Mouse (Mus musculus) heart, embryonic 11.5 days (tissue): Measurements from ENCODE around the gene Slc30a5. TPM values are rescaled to one million over a fixed set of nuclear protein-coding genes. Genes with fewer than 3 reads are reported as not detected.

Source experiments
- ATAC-seq: fragments of 200-750 bp; cut with Nextera tagmentation; replicated peaks from 2 replicates; pipeline ENCODE4 v1.8.0; 2017; ENCODE audit warnings: moderate library complexity; ENCODE audit not compliant: insufficient number of reproducible peaks, low FRiP score, low TSS enrichment
- H3K27ac ChIP-seq: fragments of 300-500 bp; sonication (generic); 2 replicates; pipeline ENCODE4 v1.5.1; 2014; ENCODE audit warnings: mild to moderate bottlenecking, low read depth, low read length
- H3K27me3 ChIP-seq: fragments of 300-500 bp; sonication (generic); 2 replicates; pipeline ENCODE4 v1.6.1; 2014; ENCODE audit warnings: mild to moderate bottlenecking, low read length, mixed read lengths; ENCODE audit not compliant: control insufficient read depth, insufficient read depth
- H3K36me3 ChIP-seq: fragments of 300-500 bp; sonication (generic); 2 replicates; pipeline ENCODE4 v1.6.1; 2014; ENCODE audit warnings: mild to moderate bottlenecking, low read length, moderate library complexity, mixed read lengths; ENCODE audit not compliant: control insufficient read depth, insufficient read depth
- H3K4me1 ChIP-seq: fragments of 300-500 bp; sonication (generic); 2 replicates; pipeline ENCODE4 v1.6.1; 2014; ENCODE audit warnings: low read length; ENCODE audit not compliant: control insufficient read depth, insufficient read depth
- H3K4me2 ChIP-seq: fragments of 300-500 bp; sonication (generic); 2 replicates; pipeline ENCODE4 v1.6.1; 2014; ENCODE audit warnings: mild to moderate bottlenecking, moderate library complexity
- H3K4me3 ChIP-seq: fragments of 300-500 bp; sonication (generic); 2 replicates; pipeline ENCODE4 v1.5.1; 2014; ENCODE audit warnings: low read depth, low read length
- H3K9ac ChIP-seq: fragments of 300-500 bp; sonication (generic); 2 replicates; pipeline ENCODE4 v1.6.1; 2014; ENCODE audit warnings: mild to moderate bottlenecking, low read depth, low read length, moderate library complexity
- H3K9me3 ChIP-seq: fragments of 300-500 bp; sonication (generic); replicated peaks from 2 replicates; pipeline ENCODE4 v1.6.1; 2016; ENCODE audit warnings: low read length; ENCODE audit not compliant: control insufficient read depth
- WGBS: fragments of 180-500 bp; shearing (Covaris S2); extraction: QIAGEN DNeasy Blood & Tissue Kit; methylation state at CpG from one replicate; pipeline ENCODE4 v1.1.7; 2014; ENCODE audit not compliant: insufficient replicate concordance; 5-methylcytosine and 5-hydroxymethylcytosine counted together
- polyA plus RNA-seq: library from polyadenylated mRNA; unstranded; fragments of >200 nt; fragmentation: Nextera tagmentation; extraction: Ambion mirVana; gene quantifications from 2 replicates; pipeline ENCODE4 v1.2.1, GENCODE M21; 2014

The Slc30a5 gene
- polyA plus RNA-seq, 1 experiment from 2014 or later, result 37.7 TPM

DNA sequence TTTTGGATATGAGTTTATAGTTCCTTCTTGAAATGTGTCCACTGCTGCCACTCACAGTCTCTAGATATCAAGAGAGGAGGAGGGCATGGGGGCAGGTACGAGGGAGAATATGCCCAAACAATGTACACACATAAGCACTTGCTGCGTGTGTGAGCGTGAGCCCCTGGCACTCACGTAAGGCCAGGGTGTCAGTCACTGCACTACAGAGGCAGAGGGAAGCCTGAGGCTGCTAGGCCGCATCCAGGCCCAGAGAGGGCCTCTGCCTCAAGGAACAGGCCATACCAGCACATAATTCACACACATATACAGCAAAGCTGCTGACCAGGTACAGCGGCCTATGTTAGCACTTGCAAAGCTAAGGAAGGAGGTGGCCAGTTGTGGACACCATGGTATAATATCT lies 2.1 kb downstream of the Slc30a5 start:
- Histone ChIP-seq H3K4me3 (no peak overlapping the region), H3K9ac (no peak overlapping the region)

DNA sequence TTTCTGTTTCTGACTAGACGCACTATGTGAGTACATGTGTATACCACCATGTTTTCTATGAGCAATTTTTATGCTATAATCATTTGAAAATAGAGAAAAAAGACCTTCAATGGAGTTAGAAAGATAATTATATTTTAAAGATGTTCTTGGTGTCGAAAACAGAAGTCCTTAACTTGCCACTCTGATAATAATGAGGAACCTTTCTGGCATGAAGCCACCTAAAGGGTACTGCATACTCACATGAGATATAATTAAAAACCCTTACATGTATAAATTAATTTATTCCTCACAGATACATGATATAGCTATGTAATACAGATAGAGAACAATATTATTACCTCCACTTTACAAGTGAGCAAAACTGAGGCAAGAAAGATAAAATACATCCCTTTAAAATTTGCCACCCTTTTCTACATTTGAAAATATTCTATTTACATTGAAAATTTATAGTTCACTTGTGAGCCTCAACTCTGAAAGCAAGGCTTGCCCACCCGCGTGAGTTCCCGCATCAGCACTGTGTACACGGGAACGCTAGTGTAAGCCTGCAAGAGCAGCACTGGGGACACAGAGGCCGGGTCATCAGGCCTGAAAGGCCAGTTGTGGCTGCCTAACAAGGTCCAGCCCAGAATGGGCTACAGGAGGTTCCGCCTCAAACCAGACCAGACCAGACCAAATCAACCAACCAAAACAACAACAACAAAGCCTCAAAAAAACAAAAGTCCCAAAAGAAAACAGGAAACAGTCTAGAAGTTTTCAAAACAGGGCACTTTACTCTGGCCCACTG lies 7.4 kb downstream of the Slc30a5 start:
- Histone ChIP-seq H3K4me1 (no peaks in the 10 kb centered on the region; the same call in 1 of the 2 replicates), H3K4me2 (no peak overlapping the region), H3K27ac (no peak overlapping the region), H3K36me3 (peaks cover 21% of the 10 kb centered on the region), H3K9me3 (no peaks in the 10 kb centered on the region), H3K27me3 (no peaks in the 10 kb centered on the region), H3K4me3 (no peak overlapping the region), H3K9ac (no peak overlapping the region)
- WGBS, result 93% methylated on average over 9 of the region's 9 CpGs
- no peak for ATAC-seq

More for the DNA sequence above, 2.1 kb downstream of the Slc30a5 start:
- WGBS, result 86% methylated on average over 6 of the region's 6 CpGs
- no peak for ATAC-seq
- Histone ChIP-seq H3K36me3 (peaks cover 2% of the 10 kb centered on the region; the same call in 1 of the 2 replicates), H3K27me3 (no peaks in the 10 kb centered on the region), H3K9me3 (no peaks in the 10 kb centered on the region), H3K4me2 (peak overlapping the region; percentile 89), H3K4me1 (peaks cover 10% of the 10 kb centered on the region), H3K27ac (no peak overlapping the region)

DNA sequence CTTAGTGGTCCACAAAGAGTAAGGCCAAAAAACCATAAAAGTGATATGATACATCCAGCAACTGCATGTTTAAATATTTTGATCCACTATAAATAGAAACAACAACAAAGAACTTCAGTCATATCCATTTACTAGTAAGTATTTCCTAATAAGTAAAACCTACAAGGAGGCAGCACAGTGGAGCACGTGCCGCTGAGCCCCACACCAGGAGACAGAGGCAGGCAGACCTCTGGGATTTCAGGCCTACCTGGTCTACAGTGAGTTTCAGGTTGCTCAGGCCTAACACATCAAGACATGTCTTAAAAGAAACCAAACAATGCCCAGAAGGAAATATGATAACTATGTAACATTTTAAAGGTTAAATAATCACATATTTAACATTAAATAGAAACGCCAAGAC lies 8.3 kb downstream of the Slc30a5 start:
- 92% methylated on average over 3 of the region's 3 CpGs for WGBS
- Histone ChIP-seq H3K4me2 (no peak overlapping the region), H3K4me1 (no peaks in the 10 kb centered on the region), H3K36me3 (peaks cover 25% of the 10 kb centered on the region), H3K9me3 (no peaks in the 10 kb centered on the region), H3K27me3 (no peaks in the 10 kb centered on the region), H3K4me3 (no peak overlapping the region), H3K9ac (no peak overlapping the region), H3K27ac (no peak overlapping the region)
- ATAC-seq, result no peak

DNA sequence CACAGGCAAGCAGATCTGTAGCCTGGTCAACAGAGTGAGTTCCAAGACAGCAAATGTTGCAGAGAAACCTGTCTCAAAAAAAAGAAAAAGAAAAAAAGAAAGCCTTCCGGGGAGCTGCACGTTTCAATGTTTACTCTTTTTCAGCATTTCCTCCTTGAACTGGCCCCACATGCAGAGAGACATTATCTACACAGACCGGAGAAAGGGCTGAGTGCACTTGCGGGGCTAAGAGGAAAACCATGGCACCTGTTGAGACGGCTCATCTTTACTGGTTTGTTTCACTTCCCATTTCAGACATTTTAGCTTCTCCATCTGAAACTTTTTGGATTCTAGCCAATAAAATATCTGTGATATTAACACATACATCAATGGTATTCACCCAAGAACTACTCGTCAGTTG lies 8.9 kb downstream of the Slc30a5 start:
- no peak for ATAC-seq
- H3K27me3 ChIP-seq, result no peaks in the 10 kb centered on the region
- no peaks in the 10 kb centered on the region for H3K4me1 ChIP-seq
- no peak overlapping the region for H3K27ac ChIP-seq
- H3K4me2 ChIP-seq, result no peak overlapping the region
- WGBS, result 89% methylated on average over 6 of the region's 6 CpGs
- H3K36me3 ChIP-seq, result peaks cover 25% of the 10 kb centered on the region
- no peak overlapping the region for H3K9ac ChIP-seq
- H3K9me3 ChIP-seq, result no peaks in the 10 kb centered on the region
- no peak overlapping the region for H3K4me3 ChIP-seq

DNA sequence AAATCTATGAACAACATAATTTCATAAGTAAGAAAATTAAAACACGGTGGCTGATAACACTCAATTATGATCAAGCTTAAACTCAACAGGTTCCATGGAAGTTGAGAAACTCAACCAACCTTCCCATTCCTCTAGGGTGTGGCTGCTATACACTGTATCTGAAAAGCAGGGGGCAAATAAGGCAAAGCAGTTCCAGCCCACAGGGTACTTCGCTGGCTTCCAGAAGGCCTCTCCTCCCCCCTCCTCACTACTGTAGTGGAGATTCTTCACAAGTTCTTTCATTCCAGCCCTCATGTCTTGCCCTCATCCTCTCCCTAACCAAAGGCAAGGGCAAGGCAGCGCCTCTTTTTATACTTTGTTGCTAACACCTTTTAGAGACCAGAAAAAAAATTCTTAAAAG lies 9.4 kb downstream of the Slc30a5 start:
- Histone ChIP-seq H3K9ac (no peak overlapping the region), H3K4me3 (no peak overlapping the region), H3K27me3 (no peaks in the 10 kb centered on the region), H3K36me3 (peaks cover 28% of the 10 kb centered on the region), H3K27ac (no peak overlapping the region), H3K4me1 (no peaks in the 10 kb centered on the region), H3K4me2 (no peak overlapping the region), H3K9me3 (no peaks in the 10 kb centered on the region)
- WGBS, result 92% methylated on average over 3 of the region's 3 CpGs
- ATAC-seq, result no peak

DNA sequence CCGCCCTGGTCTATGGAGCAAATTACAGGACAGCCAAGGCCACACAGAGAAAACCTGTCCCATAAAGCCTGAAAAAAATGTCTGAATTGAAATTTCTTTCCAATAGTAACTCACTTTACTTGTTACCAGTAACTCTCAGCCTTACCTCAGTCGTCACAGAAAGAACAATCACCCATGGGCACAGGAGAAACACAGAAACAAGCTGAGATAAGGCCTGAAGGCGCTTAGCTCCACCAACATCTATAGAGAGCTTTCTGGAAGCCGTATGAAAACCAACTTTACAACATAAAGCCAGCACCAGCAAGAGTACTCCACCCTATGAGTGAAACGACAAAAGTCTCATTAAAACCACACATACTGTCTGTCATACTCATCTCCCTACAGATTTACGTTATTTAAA lies 18.8 kb downstream of the Slc30a5 start:
- no peak overlapping the region for H3K4me2 ChIP-seq
- H3K4me3 ChIP-seq, result no peak overlapping the region
- peaks cover 16% of the 10 kb centered on the region for H3K36me3 ChIP-seq
- no peak overlapping the region for H3K9ac ChIP-seq
- H3K9me3 ChIP-seq, result no peaks in the 10 kb centered on the region
- no peaks in the 10 kb centered on the region for H3K4me1 ChIP-seq
- ATAC-seq, result no peak
- no peak overlapping the region for H3K27ac ChIP-seq
- 93% methylated on average over 6 of the region's 6 CpGs for WGBS
- H3K27me3 ChIP-seq, result no peaks in the 10 kb centered on the region

DNA sequence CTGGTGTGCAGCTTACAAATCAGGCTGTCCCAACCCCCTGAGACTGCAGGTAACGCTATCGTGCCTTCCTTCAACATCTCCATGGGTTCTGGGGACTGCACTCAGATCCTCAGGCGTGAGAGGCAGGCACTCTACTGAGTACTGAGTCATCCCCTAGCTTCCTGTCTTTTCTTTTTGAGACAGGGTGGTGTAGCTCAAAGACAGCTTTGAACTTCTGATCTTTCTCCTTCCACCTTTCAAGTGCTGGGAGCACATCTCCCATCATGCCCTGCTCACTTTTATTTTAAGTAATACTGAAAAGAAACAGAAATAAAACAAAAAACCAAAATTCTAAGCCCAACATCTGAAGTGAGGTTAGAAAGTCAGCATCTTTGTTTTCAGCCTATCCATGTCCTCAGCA lies 27.5 kb downstream of the Slc30a5 start:
- WGBS, result 97% methylated on average over 3 of the region's 3 CpGs
- no peaks in the 10 kb centered on the region; the same call in 1 of the 2 replicates for H3K9me3 ChIP-seq
- ATAC-seq, result no peak

DNA sequence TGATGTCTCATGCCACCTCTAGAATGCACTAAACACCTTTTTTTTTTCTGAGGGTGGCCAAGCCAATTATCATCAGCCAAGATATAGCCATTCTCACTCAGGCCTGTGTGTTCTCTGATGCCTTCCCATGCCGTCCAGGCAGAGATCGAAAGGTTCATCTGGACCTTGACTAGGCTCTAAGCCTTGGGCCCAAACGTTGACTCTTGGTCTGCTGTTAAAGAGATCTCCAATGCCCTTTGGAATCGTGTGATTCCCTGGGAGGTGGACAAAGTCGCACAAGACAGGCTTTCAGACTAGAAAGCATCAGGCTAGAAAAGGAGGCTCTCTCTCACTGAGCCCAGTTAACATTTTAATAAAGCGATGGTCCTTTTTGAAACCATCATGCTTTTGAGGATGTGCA lies 36.1 kb downstream of the Slc30a5 start:
- no peak overlapping the region for H3K4me2 ChIP-seq
- no peaks in the 10 kb centered on the region for H3K27me3 ChIP-seq
- H3K4me3 ChIP-seq, result no peak overlapping the region
- no peaks in the 10 kb centered on the region for H3K4me1 ChIP-seq
- WGBS, result 83% methylated on average over 6 of the region's 6 CpGs
- no peaks in the 10 kb centered on the region for H3K9me3 ChIP-seq
- peaks cover 2% of the 10 kb centered on the region; the same call in 1 of the 2 replicates for H3K36me3 ChIP-seq
- no peak for ATAC-seq
- no peak overlapping the region for H3K9ac ChIP-seq
- H3K27ac ChIP-seq, result no peak overlapping the region

More for the DNA sequence above, 27.5 kb downstream of the Slc30a5 start:
- no peaks in the 10 kb centered on the region for H3K27me3 ChIP-seq
- no peaks in the 10 kb centered on the region for H3K4me1 ChIP-seq
- no peak overlapping the region for H3K27ac ChIP-seq
- H3K36me3 ChIP-seq, result peaks cover 41% of the 10 kb centered on the region
- no peak overlapping the region for H3K4me3 ChIP-seq
- H3K4me2 ChIP-seq, result no peak overlapping the region
- no peak overlapping the region for H3K9ac ChIP-seq

DNA sequence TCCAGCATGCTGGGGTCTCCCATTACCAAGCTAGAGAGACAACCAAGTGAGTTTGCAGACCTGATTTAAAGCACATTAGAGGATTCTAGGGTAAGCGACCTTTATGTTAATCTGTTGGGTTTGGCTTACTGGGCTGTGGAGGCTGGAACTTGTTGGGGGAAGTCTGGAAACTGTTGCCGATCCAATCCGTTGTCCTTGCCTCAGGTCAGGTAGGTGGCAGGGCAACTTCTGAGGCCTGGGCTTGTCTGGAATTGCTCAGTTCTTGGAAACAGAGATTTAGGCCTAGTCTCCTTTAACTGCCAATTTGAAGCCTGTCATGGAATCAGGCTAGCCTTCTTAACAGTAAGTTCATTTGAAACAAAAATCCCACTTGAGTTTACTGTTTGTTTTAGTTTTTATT lies 44.1 kb downstream of the Slc30a5 start:
- Histone ChIP-seq H3K4me3 (no peak overlapping the region), H3K4me1 (peaks cover 13% of the 10 kb centered on the region), H3K36me3 (no peaks in the 10 kb centered on the region), H3K9me3 (no peaks in the 10 kb centered on the region), H3K27me3 (no peaks in the 10 kb centered on the region), H3K9ac (no peak overlapping the region), H3K4me2 (no peak overlapping the region), H3K27ac (no peak overlapping the region)
- no peak for ATAC-seq
- 72% methylated on average over 3 of the region's 3 CpGs for WGBS
